Mouse (Mus musculus) frontal cortex, postnatal 25 days (tissue): ENCODE measurements at regions not wholly inside any gene's neighbourhood (a gene's known extent, or its start where the extent isn't known, plus 50 kb on each side); places are given as distances from the start of the nearest gene placed in this dataset.

Source experiments
- DNase-seq, 2 experiments: peaks; one replicate each; pipeline ENCODE4 v3.0.0; 2022; ENCODE audit warnings: low spot score in 2 of 2

- DNase-seq, result no peak
Measured at GRCm38 (mm10) chr11:114435788-114436187, 232.5 kb upstream of the Rpl38 start.

GRCm38 (mm10) chr11:114433561-114433960 is 234.8 kb upstream of the Rpl38 start:
- DNase-seq, result no peak

- no peak for DNase-seq
Measured at GRCm38 (mm10) chr11:114425447-114425846, 242.9 kb upstream of the Rpl38 start.

- DNase-seq, result no peak
Measured at GRCm38 (mm10) chr11:114423322-114423721, 245.0 kb upstream of the Rpl38 start.

- no peak for DNase-seq
Measured at GRCm38 (mm10) chr11:114419002-114419401, 249.3 kb upstream of the Rpl38 start.

- no peak for DNase-seq
Measured at GRCm38 (mm10) chr11:114416168-114416567, 252.2 kb upstream of the Rpl38 start.

- no peak for DNase-seq
Measured at GRCm38 (mm10) chr11:114404401-114404800, 263.9 kb upstream of the Rpl38 start.

- DNase-seq, result no peak
Measured at GRCm38 (mm10) chr11:114402556-114403320, 265.6 kb upstream of the Rpl38 start.

GRCm38 (mm10) chr11:114400701-114401100 is 267.6 kb upstream of the Rpl38 start:
- no peak for DNase-seq

- DNase-seq, result no peak
Measured at GRCm38 (mm10) chr11:114392161-114392560, 276.2 kb upstream of the Rpl38 start.

- no peak for DNase-seq
Measured at GRCm38 (mm10) chr11:114391553-114391952, 276.8 kb upstream of the Rpl38 start.

- no peak for DNase-seq
Measured at GRCm38 (mm10) chr11:114387091-114387490, 281.2 kb upstream of the Rpl38 start.

- no peak for DNase-seq
Measured at GRCm38 (mm10) chr11:114379411-114379824, 288.9 kb upstream of the Rpl38 start.

- DNase-seq, result no peak
Measured at GRCm38 (mm10) chr11:114375921-114376320, 292.4 kb upstream of the Rpl38 start.

- DNase-seq, result no peak
Measured at GRCm38 (mm10) chr11:114370708-114371107, 297.6 kb upstream of the Rpl38 start.

- no peak for DNase-seq
Measured at GRCm38 (mm10) chr11:114367779-114368178, 300.5 kb upstream of the Rpl38 start.

GRCm38 (mm10) chr11:114360946-114361345 is 294.1 kb upstream of the Sdk2 start:
- DNase-seq, result no peak

- no peak for DNase-seq
Measured at GRCm38 (mm10) chr11:114360321-114360720, 293.5 kb upstream of the Sdk2 start.

GRCm38 (mm10) chr11:114352146-114352795 is 285.4 kb upstream of the Sdk2 start:
- no peak for DNase-seq

- no peak for DNase-seq
Measured at GRCm38 (mm10) chr11:114336839-114337484, 270.1 kb upstream of the Sdk2 start.

- no peak for DNase-seq
Measured at GRCm38 (mm10) chr11:114335950-114336838, 269.3 kb upstream of the Sdk2 start.
